Mouse (Mus musculus): ENCODE data around the gene Pou2f1. TPM values are rescaled to one million over a fixed set of nuclear protein-coding genes. Genes with fewer than 3 reads are reported as not detected.

Pou2f1 gene
- polyA plus RNA-seq, 1 experiment from 2014 or later = 35.0 TPM

GRCm38 (mm10) chr1:165829890-165830289 lies 172.6 kb downstream of the Pou2f1 start:
- no peak overlapping the region for H3K4me3 ChIP-seq (ENCODE audit: low read depth, low read length)
- H3K9me3 ChIP-seq (ENCODE audit: control insufficient read depth, low read length) = no peaks in the 10 kb centered on the region
- no peaks in the 10 kb centered on the region for H3K36me3 ChIP-seq (ENCODE audit: control insufficient read depth, insufficient read depth, low read length)
- H3K27me3 ChIP-seq (ENCODE audit: control insufficient read depth, insufficient read depth, low read length) = no peaks in the 10 kb centered on the region; the same call in 1 of the 2 replicates
- DNase-seq (ENCODE audit: low spot score) = no peak
- no peak for ATAC-seq (replicated peaks; ENCODE audit: low FRiP score)
- no peak overlapping the region for H3K27ac ChIP-seq (ENCODE audit: low read depth, low read length)
- no peak overlapping the region for H3K9ac ChIP-seq (ENCODE audit: low read length)
- 91% methylated on average over 5 of the region's 5 CpGs for WGBS
- no peaks in the 10 kb centered on the region; the same call in 1 of the 2 replicates for H3K4me1 ChIP-seq (replicated peaks; ENCODE audit: control insufficient read depth, insufficient read depth, low read length)
- no peak overlapping the region for H3K4me2 ChIP-seq (ENCODE audit: low read depth, low read length, severe bottlenecking)

DNA sequence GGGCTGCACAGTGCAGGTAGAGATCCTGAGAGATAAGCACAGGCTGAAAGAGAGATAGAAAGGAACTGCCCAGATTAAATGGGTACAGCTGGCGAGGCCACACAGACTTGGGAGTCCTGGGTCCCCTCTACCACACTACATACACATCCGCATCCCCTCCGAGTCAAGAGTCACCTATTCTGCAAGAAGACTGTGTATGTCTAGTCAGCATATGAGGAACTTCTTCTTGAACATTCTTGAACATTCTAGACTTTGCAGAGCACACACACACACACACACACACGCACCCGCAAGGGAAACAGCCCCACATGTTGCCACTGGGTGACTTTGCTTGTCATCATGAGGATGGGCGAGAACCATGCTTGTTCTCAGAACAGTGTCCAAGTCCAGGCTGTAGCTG lies 173.9 kb downstream of the Pou2f1 start:
- Histone ChIP-seq H3K9ac (ENCODE audit: low read length) (no peak overlapping the region), H3K4me1 (replicated peaks; ENCODE audit: control insufficient read depth, insufficient read depth, low read length) (no peaks in the 10 kb centered on the region), H3K27ac (ENCODE audit: low read depth, low read length) (no peak overlapping the region), H3K4me2 (ENCODE audit: low read depth, low read length, severe bottlenecking) (no peak overlapping the region), H3K9me3 (ENCODE audit: control insufficient read depth, low read length) (no peaks in the 10 kb centered on the region), H3K4me3 (ENCODE audit: low read depth, low read length) (no peak overlapping the region), H3K36me3 (ENCODE audit: control insufficient read depth, insufficient read depth, low read length) (no peaks in the 10 kb centered on the region), H3K27me3 (ENCODE audit: control insufficient read depth, insufficient read depth, low read length) (peaks cover 3% of the 10 kb centered on the region; the same call in 1 of the 2 replicates)
- no peak for DNase-seq (ENCODE audit: low spot score)
- 90% methylated on average over 6 of the region's 6 CpGs for WGBS
- ATAC-seq (replicated peaks; ENCODE audit: low FRiP score) = no peak

DNA sequence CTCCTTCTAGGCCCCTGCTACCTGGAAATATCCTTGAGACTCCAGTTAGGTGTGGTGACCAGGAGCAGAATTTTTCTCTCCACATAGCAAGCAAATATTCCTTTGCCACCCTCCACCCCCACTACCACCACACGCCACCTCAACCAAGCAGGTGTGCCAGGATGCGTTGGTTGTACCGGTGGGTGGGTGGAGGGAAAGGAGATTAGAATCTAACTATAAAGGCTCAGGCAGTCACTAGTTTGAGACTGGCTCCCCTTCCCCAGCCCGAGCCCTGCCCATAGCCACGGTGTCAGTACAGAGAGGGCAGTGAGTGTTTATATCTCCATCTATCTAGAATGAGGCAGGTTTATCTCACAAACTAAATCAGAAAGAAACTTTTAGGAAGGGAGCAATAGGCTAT lies 174.3 kb downstream of the Pou2f1 start:
- no peaks in the 10 kb centered on the region for H3K4me1 ChIP-seq (replicated peaks; ENCODE audit: control insufficient read depth, insufficient read depth, low read length)
- ATAC-seq (replicated peaks; ENCODE audit: low FRiP score) = no peak
- H3K9me3 ChIP-seq (ENCODE audit: control insufficient read depth, low read length) = no peaks in the 10 kb centered on the region
- H3K36me3 ChIP-seq (ENCODE audit: control insufficient read depth, insufficient read depth, low read length) = no peaks in the 10 kb centered on the region
- peaks cover 3% of the 10 kb centered on the region; the same call in 1 of the 2 replicates for H3K27me3 ChIP-seq (ENCODE audit: control insufficient read depth, insufficient read depth, low read length)
- no peak overlapping the region for H3K4me3 ChIP-seq (ENCODE audit: low read depth, low read length)
- no peak overlapping the region for H3K9ac ChIP-seq (ENCODE audit: low read length)
- no peak overlapping the region for H3K27ac ChIP-seq (ENCODE audit: low read depth, low read length)
- H3K4me2 ChIP-seq (ENCODE audit: low read depth, low read length, severe bottlenecking) = no peak overlapping the region
- DNase-seq (ENCODE audit: low spot score) = no peak
- 86% methylated on average over 5 of the region's 5 CpGs for WGBS

GRCm38 (mm10) chr1:165822031-165822430 lies 180.4 kb downstream of the Pou2f1 start:
- no peak for ATAC-seq (replicated peaks; ENCODE audit: low FRiP score)
- Histone ChIP-seq H3K9me3 (ENCODE audit: control insufficient read depth, low read length) (no peaks in the 10 kb centered on the region), H3K27me3 (ENCODE audit: control insufficient read depth, insufficient read depth, low read length) (peaks cover 31% of the 10 kb centered on the region), H3K4me1 (replicated peaks; ENCODE audit: control insufficient read depth, insufficient read depth, low read length) (peaks cover 2% of the 10 kb centered on the region; the same call in 1 of the 2 replicates), H3K4me2 (ENCODE audit: low read depth, low read length, severe bottlenecking) (no peak overlapping the region), H3K36me3 (ENCODE audit: control insufficient read depth, insufficient read depth, low read length) (no peaks in the 10 kb centered on the region), H3K9ac (ENCODE audit: low read length) (no peak overlapping the region), H3K4me3 (ENCODE audit: low read depth, low read length) (no peak overlapping the region), H3K27ac (ENCODE audit: low read depth, low read length) (no peak overlapping the region)
- DNase-seq (ENCODE audit: low spot score) = no peak
- 91% methylated on average over 2 of the region's 2 CpGs for WGBS

DNA sequence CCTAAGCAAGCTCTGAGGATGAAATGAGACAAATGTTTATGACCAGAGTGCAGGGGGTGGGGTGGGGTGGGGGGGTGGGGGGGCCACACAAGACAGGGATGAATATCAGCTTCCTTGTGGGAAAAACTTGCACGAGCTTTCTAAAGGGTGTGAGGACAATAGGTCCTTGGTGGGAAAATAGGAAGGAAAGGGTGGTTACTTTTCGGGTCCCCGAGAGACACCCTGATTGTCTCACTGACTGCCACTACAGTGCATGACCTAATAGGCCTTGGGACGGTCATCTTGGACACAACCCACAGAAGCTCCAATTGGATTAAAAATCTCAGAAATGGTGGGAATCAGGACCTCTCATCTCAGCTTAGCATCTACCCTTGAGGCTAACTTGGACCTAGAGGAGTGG lies 183.3 kb downstream of the Pou2f1 start:
- 78% methylated on average over 4 of the region's 4 CpGs for WGBS
- Histone ChIP-seq H3K9ac (ENCODE audit: low read length) (no peak overlapping the region), H3K4me2 (ENCODE audit: low read depth, low read length, severe bottlenecking) (no peak overlapping the region), H3K27ac (ENCODE audit: low read depth, low read length) (no peak overlapping the region), H3K27me3 (ENCODE audit: control insufficient read depth, insufficient read depth, low read length) (peaks cover 50% of the 10 kb centered on the region), H3K4me3 (ENCODE audit: low read depth, low read length) (no peak overlapping the region), H3K4me1 (replicated peaks; ENCODE audit: control insufficient read depth, insufficient read depth, low read length) (peaks cover 13% of the 10 kb centered on the region; the same call in 1 of the 2 replicates), H3K36me3 (ENCODE audit: control insufficient read depth, insufficient read depth, low read length) (no peaks in the 10 kb centered on the region), H3K9me3 (ENCODE audit: control insufficient read depth, low read length) (no peaks in the 10 kb centered on the region)
- no peak for ATAC-seq (replicated peaks; ENCODE audit: low FRiP score)
- DNase-seq (ENCODE audit: low spot score) = no peak

- DNase-seq (ENCODE audit: low spot score) (no peak), ATAC-seq (replicated peaks; ENCODE audit: low FRiP score) (0 out of 2 replicates have a peak, but pooled peaks have one; percentile 28)
- H3K4me3 ChIP-seq (ENCODE audit: low read depth, low read length) = no peak overlapping the region
- WGBS = 39% methylated on average over 8 of the region's 8 CpGs
- H3K36me3 ChIP-seq (ENCODE audit: control insufficient read depth, insufficient read depth, low read length) = no peaks in the 10 kb centered on the region
- H3K27ac ChIP-seq (ENCODE audit: low read depth, low read length) = no peak overlapping the region
- H3K27me3 ChIP-seq (ENCODE audit: control insufficient read depth, insufficient read depth, low read length) = peaks cover 49% of the 10 kb centered on the region
- H3K9me3 ChIP-seq (ENCODE audit: control insufficient read depth, low read length) = no peaks in the 10 kb centered on the region
- H3K4me1 ChIP-seq (replicated peaks; ENCODE audit: control insufficient read depth, insufficient read depth, low read length) = peaks cover 22% of the 10 kb centered on the region
- no peak overlapping the region for H3K9ac ChIP-seq (ENCODE audit: low read length)
- H3K4me2 ChIP-seq (ENCODE audit: low read depth, low read length, severe bottlenecking) = no peak overlapping the region
Measured at GRCm38 (mm10) chr1:165818145-165818860, 184.2 kb downstream of the Pou2f1 start.

- ATAC-seq (replicated peaks; ENCODE audit: low FRiP score) (no peak), DNase-seq (ENCODE audit: low spot score) (no peak)
- no peak overlapping the region for H3K9ac ChIP-seq (ENCODE audit: low read length)
- peaks cover 58% of the 10 kb centered on the region for H3K27me3 ChIP-seq (ENCODE audit: control insufficient read depth, insufficient read depth, low read length)
- 66% methylated on average over 9 of the region's 9 CpGs for WGBS
- H3K4me1 ChIP-seq (replicated peaks; ENCODE audit: control insufficient read depth, insufficient read depth, low read length) = peaks cover 25% of the 10 kb centered on the region
- no peak overlapping the region for H3K27ac ChIP-seq (ENCODE audit: low read depth, low read length)
- no peak overlapping the region for H3K4me2 ChIP-seq (ENCODE audit: low read depth, low read length, severe bottlenecking)
- H3K36me3 ChIP-seq (ENCODE audit: control insufficient read depth, insufficient read depth, low read length) = no peaks in the 10 kb centered on the region
- no peak overlapping the region for H3K4me3 ChIP-seq (ENCODE audit: low read depth, low read length)
- no peaks in the 10 kb centered on the region for H3K9me3 ChIP-seq (ENCODE audit: control insufficient read depth, low read length)
Measured at GRCm38 (mm10) chr1:165817264-165817663, 185.2 kb downstream of the Pou2f1 start.

GRCm38 (mm10) chr1:165816391-165816790 lies 186.1 kb downstream of the Pou2f1 start:
- H3K9ac ChIP-seq (ENCODE audit: low read length) = no peak overlapping the region
- DNase-seq (ENCODE audit: low spot score) (no peak), ATAC-seq (replicated peaks; ENCODE audit: low FRiP score) (no peak)
- H3K36me3 ChIP-seq (ENCODE audit: control insufficient read depth, insufficient read depth, low read length) = no peaks in the 10 kb centered on the region
- H3K4me3 ChIP-seq (ENCODE audit: low read depth, low read length) = no peak overlapping the region
- no peak overlapping the region for H3K27ac ChIP-seq (ENCODE audit: low read depth, low read length)
- H3K4me1 ChIP-seq (replicated peaks; ENCODE audit: control insufficient read depth, insufficient read depth, low read length) = peaks cover 25% of the 10 kb centered on the region
- no peak overlapping the region for H3K4me2 ChIP-seq (ENCODE audit: low read depth, low read length, severe bottlenecking)
- H3K9me3 ChIP-seq (ENCODE audit: control insufficient read depth, low read length) = no peaks in the 10 kb centered on the region
- peaks cover 65% of the 10 kb centered on the region for H3K27me3 ChIP-seq (ENCODE audit: control insufficient read depth, insufficient read depth, low read length)
- 87% methylated on average over 9 of the region's 9 CpGs for WGBS

All from forebrain, embryonic 11.5 days (tissue).